Mouse (Mus musculus) heart, embryonic 15.5 days (tissue): Measurements from ENCODE around the gene Ptgs2. TPM values are rescaled to one million over a fixed set of nuclear protein-coding genes. Genes with fewer than 3 reads are reported as not detected.

Experiments used
- ATAC-seq: fragments of 200-750 bp; cut with Nextera tagmentation; replicated peaks from 2 replicates; pipeline ENCODE4 v1.8.0; 2017; ENCODE audit warnings: low read depth, moderate TSS enrichment; ENCODE audit not compliant: insufficient number of reproducible peaks, insufficient read depth, low FRiP score
- H3K27ac ChIP-seq: fragments of 300-500 bp; sonication (generic); 2 replicates; pipeline ENCODE4 v1.5.1; 2015; ENCODE audit warnings: mild to moderate bottlenecking, inconsistent platforms
- H3K27me3 ChIP-seq: fragments of 300-500 bp; sonication (generic); 2 replicates; pipeline ENCODE4 v1.6.1; 2015; ENCODE audit warnings: inconsistent platforms
- H3K36me3 ChIP-seq: fragments of 300-500 bp; sonication (generic); 2 replicates; pipeline ENCODE4 v1.6.1; 2015; ENCODE audit warnings: mild to moderate bottlenecking, inconsistent platforms
- H3K4me1 ChIP-seq: fragments of 300-500 bp; sonication (generic); replicated peaks from 2 replicates; pipeline ENCODE4 v1.6.1; 2015; ENCODE audit warnings: inconsistent platforms
- H3K4me2 ChIP-seq: fragments of 300-500 bp; sonication (generic); 2 replicates; pipeline ENCODE4 v1.6.1; 2015; ENCODE audit warnings: inconsistent platforms, mild to moderate bottlenecking, moderate library complexity
- H3K4me3 ChIP-seq: fragments of 300-500 bp; sonication (generic); 2 replicates; pipeline ENCODE4 v1.5.1; 2015; ENCODE audit warnings: mild to moderate bottlenecking, inconsistent platforms
- H3K9ac ChIP-seq: fragments of 300-500 bp; sonication (generic); 2 replicates; pipeline ENCODE4 v1.6.1; 2015; ENCODE audit warnings: mild to moderate bottlenecking, inconsistent platforms
- H3K9me3 ChIP-seq: fragments of 300-500 bp; sonication (generic); replicated peaks from 2 replicates; pipeline ENCODE4 v1.6.1; 2016; ENCODE audit warnings: inconsistent platforms
- WGBS: fragments of 180-500 bp; shearing (Covaris S2); methylation state at CpG from one replicate; pipeline ENCODE4 v1.1.7; 2015; ENCODE audit warnings: mixed read lengths; 5-methylcytosine and 5-hydroxymethylcytosine counted together
- polyA plus RNA-seq: library from polyadenylated mRNA; unstranded; fragments of >200 nt; fragmentation: Nextera tagmentation; extraction: Ambion mirVana; gene quantifications from 2 replicates; pipeline ENCODE4 v1.2.1, GENCODE M21; 2015

Ptgs2 gene
- 0.09 and 0.10 TPM in 2 replicates for polyA plus RNA-seq

DNA sequence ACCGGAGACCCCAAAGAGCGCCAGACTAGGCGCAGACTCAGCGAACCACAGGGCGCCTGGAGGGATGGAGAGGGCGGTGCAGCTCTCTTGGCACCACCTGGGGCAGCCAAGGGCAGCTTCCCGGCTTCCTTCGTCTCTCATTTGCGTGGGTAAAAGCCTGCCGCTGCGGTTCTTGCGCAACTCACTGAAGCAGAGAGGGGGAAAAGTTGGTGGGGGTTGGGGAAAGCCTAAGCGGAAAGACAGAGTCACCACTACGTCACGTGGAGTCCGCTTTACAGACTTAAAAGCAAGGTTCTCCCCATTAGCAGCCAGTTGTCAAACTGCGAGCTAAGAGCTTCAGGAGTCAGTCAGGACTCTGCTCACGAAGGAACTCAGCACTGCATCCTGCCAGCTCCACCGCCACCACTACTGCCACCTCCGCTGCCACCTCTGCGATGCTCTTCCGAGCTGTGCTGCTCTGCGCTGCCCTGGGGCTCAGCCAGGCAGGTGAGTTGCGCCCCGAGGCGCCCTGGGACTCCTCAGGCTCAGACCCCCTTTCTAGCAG, at the start of gene Ptgs2:
Ptgs2 (plus strand) TSS at position 242 of the 544 bp plus-strand sequence.
- Histone ChIP-seq H3K4me2 (peak within 1 kb of the TSS; percentile 81), H3K27ac (no peak within 1 kb of the TSS), H3K36me3 (no peaks in the 10 kb centered on the region), H3K27me3 (no peaks in the 10 kb centered on the region), H3K9ac (peak within 1 kb of the TSS; percentile 41), H3K4me3 (peak within 1 kb of the TSS; percentile 50), H3K4me1 (peaks cover 10% of the 10 kb centered on the region), H3K9me3 (no peaks in the 10 kb centered on the region)
- ATAC-seq: peak; percentile 50; the same call in 1 of the 2 replicates
- WGBS: under 1% methylated on average over 26 of the region's 26 CpGs

DNA sequence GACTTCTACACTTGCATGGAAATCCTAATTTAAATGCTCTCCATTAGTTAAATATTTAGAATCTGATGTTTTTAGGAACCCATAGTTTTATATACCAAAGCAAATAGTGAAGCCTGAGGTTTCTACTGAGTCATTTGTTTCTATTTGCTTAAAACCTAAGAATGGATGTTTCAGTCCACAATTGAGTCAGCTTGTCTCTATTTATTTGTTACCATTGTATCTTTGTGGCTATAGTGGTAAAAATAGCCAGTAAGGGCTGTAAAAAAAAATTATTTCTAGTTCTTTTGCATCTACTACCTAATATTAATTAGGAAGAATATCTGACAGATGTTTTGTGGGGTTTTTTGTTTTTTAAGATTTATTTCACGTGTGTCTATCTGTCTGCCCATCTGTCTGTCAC, 49.6 kb upstream of the Ptgs2 start:
- no peak overlapping the region for H3K4me2 ChIP-seq
- 58% methylated on average over 1 of the region's 1 CpGs for WGBS

DNA sequence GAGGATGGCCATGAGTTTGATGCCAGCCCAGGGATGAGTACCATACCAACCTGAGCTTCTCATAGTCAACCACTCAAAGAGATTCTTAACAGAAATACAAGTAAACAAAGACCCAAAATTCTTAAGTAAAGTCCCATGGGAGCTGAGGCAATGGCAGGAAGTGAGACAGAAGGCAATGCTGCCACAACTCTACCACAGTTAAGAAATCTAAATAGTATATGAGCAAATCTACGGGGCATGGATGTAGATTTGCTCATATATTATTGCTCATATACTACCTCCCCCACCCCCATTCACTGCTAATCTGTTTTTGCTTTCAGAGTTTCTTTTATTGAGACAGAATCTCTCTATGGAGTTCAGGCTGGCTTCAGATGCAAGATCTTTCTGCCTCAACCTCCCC, 34.1 kb upstream of the Ptgs2 start:
- no peak for ATAC-seq
- no peaks in the 10 kb centered on the region for H3K27me3 ChIP-seq
- H3K27ac ChIP-seq: no peak overlapping the region
- H3K36me3 ChIP-seq: no peaks in the 10 kb centered on the region
- no peak overlapping the region for H3K9ac ChIP-seq
- no peak overlapping the region for H3K4me2 ChIP-seq
- no peaks in the 10 kb centered on the region for H3K9me3 ChIP-seq
- H3K4me1 ChIP-seq: no peaks in the 10 kb centered on the region
- H3K4me3 ChIP-seq: no peak overlapping the region
- WGBS: 67% methylated on average over 1 of the region's 1 CpGs

More for the DNA sequence above, 49.6 kb upstream of the Ptgs2 start:
- H3K4me3 ChIP-seq: no peak overlapping the region
- H3K36me3 ChIP-seq: no peaks in the 10 kb centered on the region
- no peak overlapping the region for H3K9ac ChIP-seq
- no peaks in the 10 kb centered on the region for H3K9me3 ChIP-seq
- H3K27me3 ChIP-seq: no peaks in the 10 kb centered on the region
- H3K27ac ChIP-seq: no peak overlapping the region
- ATAC-seq: no peak
- no peaks in the 10 kb centered on the region for H3K4me1 ChIP-seq

DNA sequence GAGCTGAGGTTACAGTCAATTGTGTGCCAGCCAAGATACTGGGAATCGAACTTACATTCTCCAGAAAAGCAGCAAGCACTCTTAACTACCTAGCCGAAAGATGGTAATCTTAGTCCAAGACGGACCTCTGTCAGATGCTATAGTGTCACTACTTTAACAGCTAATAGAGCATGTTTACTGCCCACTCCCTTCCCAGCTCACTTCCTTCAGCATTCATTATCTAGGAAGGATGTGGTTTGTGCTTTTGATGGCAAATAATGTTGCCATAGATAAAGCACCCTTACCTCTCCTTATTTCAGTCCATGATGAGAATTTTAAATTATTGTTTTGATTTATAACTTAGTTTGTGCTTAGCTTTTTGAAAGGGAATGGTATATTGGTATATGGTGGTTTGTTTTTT, 27.0 kb upstream of the Ptgs2 start:
- no peaks in the 10 kb centered on the region for H3K27me3 ChIP-seq
- no peaks in the 10 kb centered on the region for H3K36me3 ChIP-seq
- no peaks in the 10 kb centered on the region for H3K4me1 ChIP-seq
- H3K9ac ChIP-seq: no peak overlapping the region
- no peak for ATAC-seq
- H3K4me2 ChIP-seq: no peak overlapping the region
- WGBS: 66% methylated on average over 3 of the region's 3 CpGs
- H3K4me3 ChIP-seq: no peak overlapping the region
- H3K9me3 ChIP-seq: no peaks in the 10 kb centered on the region
- H3K27ac ChIP-seq: no peak overlapping the region

DNA sequence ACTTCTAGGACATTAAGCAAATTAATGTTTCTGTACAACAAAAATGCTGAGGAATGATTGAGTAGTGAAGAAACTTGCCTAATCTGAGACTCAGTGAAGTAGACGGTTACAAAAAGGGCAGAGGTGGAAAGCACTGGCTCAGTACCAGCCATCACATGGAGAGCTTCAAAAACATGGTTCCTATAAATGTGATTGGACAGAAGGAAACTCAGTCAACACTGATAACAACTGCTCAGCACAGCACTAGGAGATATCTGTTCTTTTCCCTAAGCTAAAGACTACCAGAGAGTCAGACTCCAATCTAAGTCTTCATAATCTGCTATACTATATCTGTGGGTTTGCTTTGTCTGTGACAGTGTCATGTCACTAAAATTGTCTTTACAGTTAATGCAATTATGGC, 25.2 kb upstream of the Ptgs2 start:
- Histone ChIP-seq H3K4me1 (no peaks in the 10 kb centered on the region), H3K27ac (no peak overlapping the region), H3K4me3 (no peak overlapping the region), H3K9me3 (no peaks in the 10 kb centered on the region), H3K4me2 (no peak overlapping the region), H3K36me3 (no peaks in the 10 kb centered on the region), H3K9ac (no peak overlapping the region), H3K27me3 (no peaks in the 10 kb centered on the region)
- 47% methylated on average over 1 of the region's 1 CpGs for WGBS
- no peak for ATAC-seq

DNA sequence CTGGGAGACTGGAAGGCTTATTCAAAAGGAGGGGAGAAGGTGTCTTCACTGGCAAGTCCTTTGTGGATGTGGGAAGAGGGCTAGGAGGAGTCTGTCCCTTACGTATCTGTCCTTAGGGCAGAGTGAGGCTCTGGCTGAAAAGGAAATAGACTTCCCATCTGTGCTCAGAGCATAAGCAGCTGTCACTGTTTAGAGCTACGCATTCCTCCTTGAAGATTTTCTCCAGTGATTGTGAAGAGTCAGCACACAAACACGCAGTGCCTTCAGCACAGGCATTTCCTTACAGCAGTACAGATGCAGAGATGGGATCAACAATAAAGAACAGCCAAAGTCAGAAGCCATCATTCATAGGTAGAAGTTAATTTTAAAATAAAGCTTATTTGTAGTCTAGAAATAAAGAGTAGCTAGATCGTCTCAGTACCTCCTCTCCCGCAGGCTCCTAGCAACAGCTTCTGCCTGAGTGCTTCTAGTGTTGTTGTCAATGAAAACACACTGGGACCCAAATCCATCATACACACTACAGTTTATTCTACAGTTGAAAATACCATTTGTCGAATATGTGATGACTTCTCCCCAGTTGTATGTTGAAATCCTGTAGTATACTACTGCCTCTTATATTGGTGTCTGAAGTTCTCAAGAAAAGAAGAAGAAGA, 10.7 kb upstream of the Ptgs2 start:
- Histone ChIP-seq H3K4me2 (no peak overlapping the region), H3K27ac (no peak overlapping the region), H3K36me3 (no peaks in the 10 kb centered on the region), H3K4me3 (no peak overlapping the region), H3K27me3 (no peaks in the 10 kb centered on the region), H3K4me1 (no peaks in the 10 kb centered on the region), H3K9me3 (no peaks in the 10 kb centered on the region), H3K9ac (no peak overlapping the region)
- ATAC-seq: no peak
- WGBS: 67% methylated on average over 6 of the region's 6 CpGs

DNA sequence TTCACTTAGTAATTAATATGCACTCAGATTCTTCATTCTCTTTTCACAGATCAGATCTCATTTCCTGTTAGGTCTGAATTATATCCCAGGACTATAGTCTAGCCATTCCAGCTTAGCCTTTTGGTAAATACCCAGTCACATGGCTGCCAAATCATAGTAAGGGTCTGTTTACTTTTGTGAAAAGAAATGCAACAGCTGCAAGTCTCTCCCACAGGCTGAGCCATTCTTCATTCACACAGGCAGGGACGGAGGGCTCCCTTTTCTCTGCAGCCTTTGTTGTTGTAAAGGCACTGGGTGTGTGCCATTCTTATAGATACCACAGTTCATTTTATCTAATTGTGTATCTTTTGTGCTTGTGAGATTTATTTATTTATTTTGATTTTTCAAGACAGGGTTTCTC, 9.6 kb upstream of the Ptgs2 start:
- ATAC-seq: no peak
- Histone ChIP-seq H3K27ac (no peak overlapping the region), H3K9ac (no peak overlapping the region), H3K4me3 (no peak overlapping the region), H3K9me3 (no peaks in the 10 kb centered on the region), H3K4me1 (no peaks in the 10 kb centered on the region), H3K4me2 (no peak overlapping the region), H3K36me3 (no peaks in the 10 kb centered on the region), H3K27me3 (no peaks in the 10 kb centered on the region)
- 59% methylated on average over 1 of the region's 1 CpGs for WGBS

DNA sequence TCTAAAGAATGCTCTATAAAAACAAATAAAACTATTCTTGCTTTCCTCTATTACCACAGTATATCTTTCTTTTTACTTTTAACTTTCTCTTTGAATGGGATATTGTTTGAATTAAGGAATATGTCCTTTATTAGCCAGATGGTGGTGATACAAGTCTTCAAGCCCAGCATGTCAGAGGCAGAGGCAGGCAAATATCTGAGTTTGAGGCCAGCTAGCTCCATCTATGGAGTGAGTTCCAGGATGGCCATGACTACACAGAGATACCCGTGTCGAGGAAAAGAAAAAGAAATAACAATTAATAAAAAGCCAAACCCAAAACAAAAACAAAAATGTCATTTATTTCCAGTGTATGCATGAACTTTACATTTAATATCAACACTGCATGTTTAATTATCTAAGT, 2.8 kb upstream of the Ptgs2 start:
- no peak for ATAC-seq
- Histone ChIP-seq H3K9ac (no peak overlapping the region), H3K9me3 (no peaks in the 10 kb centered on the region), H3K4me1 (peaks cover 10% of the 10 kb centered on the region), H3K36me3 (no peaks in the 10 kb centered on the region), H3K4me2 (no peak overlapping the region), H3K27ac (no peak overlapping the region), H3K27me3 (no peaks in the 10 kb centered on the region), H3K4me3 (no peak overlapping the region)
- 75% methylated on average over 2 of the region's 2 CpGs for WGBS

DNA sequence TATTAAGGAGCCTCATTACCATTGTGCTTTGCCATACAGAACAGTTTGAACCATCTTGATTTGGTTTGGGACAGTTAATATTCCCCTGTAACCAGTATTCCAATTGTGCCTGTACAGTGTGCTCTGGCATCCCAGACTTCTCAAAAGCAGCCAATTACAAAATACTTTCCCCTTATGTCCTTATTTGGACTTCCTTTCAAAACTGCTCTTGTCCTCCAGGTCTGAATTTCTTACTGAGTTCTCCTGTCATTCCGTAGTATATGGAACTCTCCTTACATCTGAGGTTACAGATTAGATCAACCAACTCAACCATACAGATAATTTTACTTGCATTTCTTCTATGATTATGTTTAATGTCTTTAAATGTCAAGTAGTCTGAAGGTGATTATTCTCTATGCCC, 2.1 kb upstream of the Ptgs2 start:
- Histone ChIP-seq H3K4me3 (no peak overlapping the region), H3K4me1 (peaks cover 10% of the 10 kb centered on the region), H3K27me3 (no peaks in the 10 kb centered on the region), H3K9me3 (no peaks in the 10 kb centered on the region), H3K27ac (no peak overlapping the region), H3K36me3 (no peaks in the 10 kb centered on the region), H3K9ac (no peak overlapping the region), H3K4me2 (no peak overlapping the region)
- no peak for ATAC-seq
- WGBS: 50% methylated on average over 1 of the region's 1 CpGs

DNA sequence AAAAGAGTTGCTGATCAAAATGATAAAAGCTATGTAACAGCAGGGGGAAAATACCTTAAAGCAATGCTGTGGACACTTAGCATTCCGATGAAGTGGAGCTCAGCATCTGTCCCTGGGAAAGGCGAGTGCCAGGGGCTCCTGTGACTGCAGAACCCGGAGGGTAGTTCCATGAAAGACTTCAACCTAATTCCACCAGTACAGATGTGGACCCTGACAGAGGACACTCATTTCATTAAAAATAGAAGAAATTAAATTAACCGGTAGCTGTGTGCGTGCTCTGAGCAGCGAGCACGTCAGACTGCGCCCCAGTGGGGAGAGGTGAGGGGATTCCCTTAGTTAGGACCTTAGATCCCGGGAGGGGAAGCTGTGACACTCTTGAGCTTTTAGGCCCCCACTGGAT, 457 bp upstream of the Ptgs2 start:
- peak overlapping the region; percentile 41; the same call in 1 of the 2 replicates for H3K9ac ChIP-seq
- WGBS: 3% methylated on average over 9 of the region's 9 CpGs
- H3K4me2 ChIP-seq: peak overlapping the region; percentile 81
- peaks cover 10% of the 10 kb centered on the region for H3K4me1 ChIP-seq
- no peak overlapping the region for H3K27ac ChIP-seq
- ATAC-seq: no peak
- H3K36me3 ChIP-seq: no peaks in the 10 kb centered on the region
- H3K4me3 ChIP-seq: peak overlapping the region; percentile 50
- no peaks in the 10 kb centered on the region for H3K9me3 ChIP-seq
- no peaks in the 10 kb centered on the region for H3K27me3 ChIP-seq

DNA sequence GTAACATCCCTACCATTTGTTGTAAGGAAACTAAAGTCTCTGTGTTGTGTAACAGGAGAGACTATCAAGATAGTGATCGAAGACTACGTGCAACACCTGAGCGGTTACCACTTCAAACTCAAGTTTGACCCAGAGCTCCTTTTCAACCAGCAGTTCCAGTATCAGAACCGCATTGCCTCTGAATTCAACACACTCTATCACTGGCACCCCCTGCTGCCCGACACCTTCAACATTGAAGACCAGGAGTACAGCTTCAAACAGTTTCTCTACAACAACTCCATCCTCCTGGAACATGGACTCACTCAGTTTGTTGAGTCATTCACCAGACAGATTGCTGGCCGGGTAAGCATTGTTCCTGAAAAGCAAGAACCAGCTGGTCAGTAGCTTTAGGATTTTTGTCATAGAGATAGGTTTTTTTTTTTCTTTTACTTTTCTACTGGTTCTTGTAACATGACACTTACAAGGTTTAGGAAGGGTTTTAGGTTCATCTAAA, 4.4 kb downstream of the Ptgs2 start:
- no peak overlapping the region for H3K9ac ChIP-seq
- H3K27me3 ChIP-seq: no peaks in the 10 kb centered on the region
- peaks cover 10% of the 10 kb centered on the region for H3K4me1 ChIP-seq
- no peak for ATAC-seq
- no peak overlapping the region for H3K4me3 ChIP-seq
- WGBS: 83% methylated on average over 6 of the region's 6 CpGs
- no peak overlapping the region for H3K27ac ChIP-seq
- no peak overlapping the region for H3K4me2 ChIP-seq
- no peaks in the 10 kb centered on the region for H3K9me3 ChIP-seq
- no peaks in the 10 kb centered on the region for H3K36me3 ChIP-seq

DNA sequence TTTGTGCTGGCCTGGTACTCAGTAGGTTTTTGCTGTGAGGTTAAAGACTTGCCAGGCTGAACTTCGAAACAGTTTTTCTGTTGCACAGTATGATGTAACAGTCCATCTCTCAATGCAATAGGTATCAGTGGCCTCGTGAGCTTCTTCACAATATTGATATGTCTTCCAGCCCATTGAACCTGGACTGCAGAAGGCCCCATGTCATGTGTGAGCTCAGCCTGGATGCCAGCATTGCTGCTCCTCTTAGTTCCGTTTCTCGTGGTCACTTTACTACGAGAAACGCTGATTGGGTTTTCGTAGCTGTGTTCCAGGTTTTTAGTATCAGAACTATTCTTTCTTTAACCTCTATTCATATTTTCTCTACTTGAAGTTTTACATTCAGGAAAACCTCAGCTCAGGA, 6.9 kb downstream of the Ptgs2 start:
- 85% methylated on average over 7 of the region's 7 CpGs for WGBS
- no peaks in the 10 kb centered on the region for H3K4me1 ChIP-seq
- ATAC-seq: no peak
- H3K4me3 ChIP-seq: no peak overlapping the region
- H3K27me3 ChIP-seq: no peaks in the 10 kb centered on the region
- no peaks in the 10 kb centered on the region for H3K36me3 ChIP-seq
- H3K4me2 ChIP-seq: no peak overlapping the region
- no peak overlapping the region for H3K9ac ChIP-seq
- no peaks in the 10 kb centered on the region for H3K9me3 ChIP-seq
- no peak overlapping the region for H3K27ac ChIP-seq
